Mouse (Mus musculus) adrenal gland, adult 18-20 months (tissue): ENCODE results near the gene Fam185a. TPM values are rescaled to one million over a fixed set of nuclear protein-coding genes. Genes with fewer than 3 reads are reported as not detected.

Source experiments
- total RNA-seq, 2 experiments: library from RNA; stranded (reverse); gene quantifications; 1 replicate in 1 of 2; 2 replicates in 1 of 2; pipeline ENCODE4 v1.2.3; 2021

Gene Fam185a
- total RNA-seq, 2 experiments from 2014 or later: 12.3 to 13.5 TPM

Other genes starting within 250 kb of the Fam185a start
- 1 to 10 TPM; 5.0 TPM for gene Gsap, start 238.7 kb upstream of the Fam185a start, total RNA-seq
- gene Fgl2, start 52.3 kb upstream of the Fam185a start, total RNA-seq: 10 to 100 TPM in 1 of 2 experiments, 1 to 10 TPM in 1; 9.1 to 11.0 TPM
- not detected for gene Ccdc146, start 281 bp upstream of the Fam185a start, total RNA-seq
- gene Lrrc17, start 118.6 kb downstream of the Fam185a start, total RNA-seq: 1 to 10 TPM; 3.0 to 3.4 TPM
- gene Fbxl13, start 220.7 kb downstream of the Fam185a start, total RNA-seq: under 1 TPM in 1 of 2 experiments, not detected in 1; 0.20 TPM
- 10 to 100 TPM; 11.8 to 17.0 TPM for gene Armc10, start 220.9 kb downstream of the Fam185a start, total RNA-seq